Mouse (Mus musculus) limb, embryonic 12.5 days (tissue): Measurements from ENCODE around the gene Eva1b. TPM values are rescaled to one million over a fixed set of nuclear protein-coding genes. Genes with fewer than 3 reads are reported as not detected.
A peak's percentile ranks its signal among the peaks of the same experiment; 100 is the strongest.

Source experiments
- ATAC-seq: fragments of 200-750 bp; cut with Nextera tagmentation; 2 replicates; pipeline ENCODE4 v1.8.0; 2017; ENCODE audit warnings: low read depth, moderate TSS enrichment; ENCODE audit not compliant: insufficient number of reproducible peaks, insufficient read depth, low FRiP score, low TSS enrichment
- H3K27ac ChIP-seq: fragments of 300-500 bp; sonication (generic); 2 replicates; pipeline ENCODE4 v1.5.1; 2016; ENCODE audit warnings: mild to moderate bottlenecking, moderate library complexity
- H3K27me3 ChIP-seq: fragments of 300-500 bp; sonication (generic); 2 replicates; pipeline ENCODE4 v1.6.1; 2016; ENCODE audit warnings: mild to moderate bottlenecking, moderate library complexity
- H3K36me3 ChIP-seq: fragments of 300-500 bp; sonication (generic); 2 replicates; pipeline ENCODE4 v1.6.1; 2016; ENCODE audit warnings: mild to moderate bottlenecking, moderate library complexity
- H3K4me1 ChIP-seq: fragments of 300-500 bp; sonication (generic); replicated peaks from 2 replicates; pipeline ENCODE4 v1.6.1; 2016
- H3K4me2 ChIP-seq: fragments of 300-500 bp; sonication (generic); 2 replicates; pipeline ENCODE4 v1.6.1; 2016; ENCODE audit warnings: mild to moderate bottlenecking, moderate library complexity
- H3K4me3 ChIP-seq: fragments of 300-500 bp; sonication (generic); replicated peaks from 2 replicates; pipeline ENCODE4 v1.5.1; 2016; ENCODE audit warnings: mild to moderate bottlenecking
- H3K9ac ChIP-seq: fragments of 300-500 bp; sonication (generic); replicated peaks from 2 replicates; pipeline ENCODE4 v1.6.1; 2016; ENCODE audit warnings: mild to moderate bottlenecking, moderate library complexity
- H3K9me3 ChIP-seq: fragments of 300-500 bp; sonication (generic); 2 replicates; pipeline ENCODE4 v1.6.1; 2016; ENCODE audit warnings: mild to moderate bottlenecking, moderate library complexity
- WGBS: fragments of 180-500 bp; shearing (Covaris S2); methylation state at CpG from one replicate; pipeline ENCODE4 v1.1.7; 2016; 5-methylcytosine and 5-hydroxymethylcytosine counted together
- polyA plus RNA-seq: library from polyadenylated mRNA; unstranded; fragments of >200 nt; fragmentation: Nextera tagmentation; extraction: Ambion mirVana; gene quantifications from 2 replicates; pipeline ENCODE4 v1.2.1, GENCODE M21; 2016

Gene Eva1b
- polyA plus RNA-seq, 1 experiment from 2014 or later = 65.6 TPM

DNA sequence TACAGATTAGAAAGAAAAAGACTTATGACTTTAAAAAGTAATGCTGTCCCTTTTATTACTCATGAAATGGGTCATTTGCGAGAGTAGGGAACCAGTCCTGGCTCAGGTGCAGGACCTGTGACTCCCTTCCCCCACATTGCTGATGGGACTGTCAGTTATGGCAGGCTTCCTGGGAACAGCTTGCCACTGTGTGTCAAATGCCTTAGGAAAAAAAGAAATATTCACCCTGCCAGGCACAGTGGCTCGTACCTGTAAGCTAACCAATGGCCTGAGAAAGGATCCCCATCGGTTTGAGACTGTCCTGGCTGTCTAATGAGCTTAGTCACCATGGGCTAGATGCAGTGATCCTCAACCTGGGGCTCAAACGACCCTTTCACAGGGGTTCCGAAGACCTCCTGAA is 27.5 kb upstream of the Eva1b start:
- Histone ChIP-seq H3K4me1 (peaks cover 10% of the 10 kb centered on the region; the same call in 1 of the 2 replicates), H3K27me3 (no peaks in the 10 kb centered on the region), H3K4me2 (no peak overlapping the region), H3K27ac (no peak overlapping the region), H3K9ac (no peak overlapping the region), H3K36me3 (peaks cover 51% of the 10 kb centered on the region), H3K9me3 (no peaks in the 10 kb centered on the region), H3K4me3 (no peak overlapping the region)
- 86% methylated on average over 5 of the region's 5 CpGs for WGBS
- no peak for ATAC-seq

- Histone ChIP-seq H3K4me3 (no peak overlapping the region), H3K27ac (no peak overlapping the region), H3K9ac (no peak overlapping the region), H3K4me1 (peaks cover 7% of the 10 kb centered on the region; the same call in 1 of the 2 replicates), H3K9me3 (no peaks in the 10 kb centered on the region), H3K27me3 (no peaks in the 10 kb centered on the region), H3K36me3 (peaks cover 56% of the 10 kb centered on the region), H3K4me2 (no peak overlapping the region)
- no peak for ATAC-seq
- WGBS = 89% methylated on average over 2 of the region's 2 CpGs
Observed at GRCm38 (mm10) chr4:126120506-126120905, 27.0 kb upstream of the Eva1b start.

DNA sequence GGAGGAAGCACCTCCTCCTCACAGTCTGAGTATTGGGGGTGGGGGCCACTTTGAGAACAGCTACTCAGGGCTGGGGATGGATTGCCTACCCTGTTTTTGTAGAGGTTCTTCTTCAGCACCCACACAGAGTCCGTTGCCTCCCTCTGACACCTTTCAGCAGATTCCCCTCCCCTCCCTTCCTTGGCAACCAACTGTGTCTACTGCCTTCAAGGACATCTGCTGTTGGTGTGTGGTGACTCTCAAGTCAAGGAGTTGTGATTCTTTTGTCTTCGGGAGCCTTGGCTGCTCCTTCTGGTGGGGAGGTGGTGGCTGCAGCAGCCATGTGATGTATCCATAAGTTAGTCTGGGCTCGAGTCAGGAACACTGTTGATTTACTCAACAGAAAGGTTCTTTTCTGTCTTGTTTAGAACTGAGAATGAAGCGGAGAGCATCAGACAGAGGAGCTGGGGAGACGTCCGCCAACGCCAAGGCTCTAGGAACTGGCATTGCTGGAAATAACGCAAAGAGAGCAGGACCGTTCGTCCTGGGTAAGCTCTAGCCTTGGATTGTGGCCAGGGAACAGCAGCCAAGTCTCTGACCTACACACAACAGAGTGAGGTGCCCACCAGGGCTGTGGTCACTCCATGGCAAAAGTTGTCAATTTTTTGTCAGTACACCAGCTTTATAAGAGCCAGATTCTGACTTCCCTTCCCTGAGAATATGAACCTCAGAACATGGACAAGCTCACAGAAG is 24.1 kb upstream of the Eva1b start:
- Histone ChIP-seq H3K27me3 (no peaks in the 10 kb centered on the region), H3K9me3 (no peaks in the 10 kb centered on the region), H3K27ac (no peak overlapping the region), H3K36me3 (peaks cover 74% of the 10 kb centered on the region), H3K4me1 (no peaks in the 10 kb centered on the region), H3K9ac (no peak overlapping the region), H3K4me2 (no peak overlapping the region), H3K4me3 (no peak overlapping the region)
- no peak for ATAC-seq
- WGBS = 89% methylated on average over 10 of the region's 10 CpGs

GRCm38 (mm10) chr4:126130502-126130901 is 17.0 kb upstream of the Eva1b start:
- Histone ChIP-seq H3K27ac (peak overlapping the region; percentile 67; the same call in 1 of the 2 replicates), H3K4me3 (no peak overlapping the region), H3K27me3 (no peaks in the 10 kb centered on the region), H3K4me1 (peaks cover 38% of the 10 kb centered on the region), H3K9ac (no peak overlapping the region), H3K36me3 (peaks cover 93% of the 10 kb centered on the region), H3K4me2 (no peak overlapping the region), H3K9me3 (no peaks in the 10 kb centered on the region)
- 54% methylated on average over 11 of the region's 11 CpGs for WGBS
- no peak for ATAC-seq

GRCm38 (mm10) chr4:126131290-126132121 is 16.0 kb upstream of the Eva1b start:
- Histone ChIP-seq H3K9ac (0 out of 2 replicates have a peak overlapping the region, but pooled peaks have one; percentile 14), H3K27me3 (no peaks in the 10 kb centered on the region), H3K4me2 (no peak overlapping the region), H3K9me3 (no peaks in the 10 kb centered on the region), H3K36me3 (peaks cover 93% of the 10 kb centered on the region), H3K4me1 (peaks cover 38% of the 10 kb centered on the region), H3K27ac (peak overlapping the region; percentile 74), H3K4me3 (no peak overlapping the region)
- peak; percentile 15; the same call in 1 of the 2 replicates for ATAC-seq
- 51% methylated on average over 10 of the region's 10 CpGs for WGBS

DNA sequence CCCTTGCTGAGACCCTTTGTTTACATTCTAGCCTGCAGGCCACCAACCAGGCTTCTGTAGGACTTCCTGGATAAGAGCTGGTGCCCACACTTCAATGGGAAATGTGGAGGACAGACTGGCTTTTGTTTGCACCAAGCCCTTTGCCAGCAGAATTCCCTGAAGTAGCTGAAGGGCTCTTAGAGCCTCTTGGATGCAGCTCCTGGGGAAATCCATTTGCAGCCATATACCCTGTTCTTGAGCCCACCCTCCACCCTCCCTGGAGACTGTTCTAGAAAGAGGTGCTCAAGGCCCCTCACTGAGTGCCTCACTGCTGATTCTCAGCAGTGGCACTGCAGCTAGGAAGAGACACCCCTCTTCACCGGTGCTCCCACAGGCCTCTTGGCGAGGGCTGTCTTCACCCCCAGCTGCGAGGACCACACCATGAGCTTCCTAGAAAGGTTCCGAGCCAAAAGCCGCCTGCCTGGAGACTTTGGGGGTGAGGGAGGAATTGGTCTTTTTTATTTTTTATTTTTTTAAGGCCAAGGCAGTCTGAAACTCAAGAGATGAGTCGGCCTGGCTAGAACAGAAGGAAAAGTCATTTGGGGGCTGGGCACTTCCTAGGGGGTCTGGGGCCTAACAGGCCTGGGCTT is 14.8 kb upstream of the Eva1b start:
- 78% methylated on average over 6 of the region's 6 CpGs for WGBS

DNA sequence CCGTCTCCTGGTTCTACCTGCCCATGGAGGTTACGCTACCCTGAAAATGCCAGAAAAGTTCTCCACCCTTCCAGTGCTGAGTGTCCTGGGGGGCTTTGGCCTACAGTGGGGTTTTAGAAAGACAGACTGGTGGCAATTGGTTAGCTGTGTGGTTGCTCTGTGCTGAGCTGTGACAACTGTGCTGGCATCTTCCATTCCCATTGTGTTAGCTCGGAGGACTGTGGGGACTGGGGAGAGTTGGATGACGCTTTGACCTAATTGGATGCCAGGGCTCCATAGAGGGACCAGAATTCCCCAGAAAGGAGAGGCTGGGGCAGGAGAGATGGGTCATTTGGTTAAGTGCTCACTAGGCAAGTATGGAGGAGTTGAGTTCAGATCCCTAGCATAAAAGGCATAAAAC is 13.3 kb upstream of the Eva1b start:
- Histone ChIP-seq H3K9me3 (no peaks in the 10 kb centered on the region), H3K36me3 (peaks cover 94% of the 10 kb centered on the region), H3K27ac (no peak overlapping the region), H3K4me3 (no peak overlapping the region), H3K9ac (no peak overlapping the region), H3K4me2 (no peak overlapping the region), H3K4me1 (peaks cover 38% of the 10 kb centered on the region), H3K27me3 (no peaks in the 10 kb centered on the region)
- 93% methylated on average over 4 of the region's 4 CpGs for WGBS
- ATAC-seq = no peak

More for the DNA sequence above, 14.8 kb upstream of the Eva1b start:
- H3K27me3 ChIP-seq = no peaks in the 10 kb centered on the region
- no peak overlapping the region for H3K9ac ChIP-seq
- peaks cover 94% of the 10 kb centered on the region for H3K36me3 ChIP-seq
- H3K9me3 ChIP-seq = no peaks in the 10 kb centered on the region
- peaks cover 38% of the 10 kb centered on the region for H3K4me1 ChIP-seq
- no peak overlapping the region for H3K4me2 ChIP-seq
- no peak overlapping the region for H3K4me3 ChIP-seq
- no peak for ATAC-seq
- peak overlapping the region; percentile 74 for H3K27ac ChIP-seq

DNA sequence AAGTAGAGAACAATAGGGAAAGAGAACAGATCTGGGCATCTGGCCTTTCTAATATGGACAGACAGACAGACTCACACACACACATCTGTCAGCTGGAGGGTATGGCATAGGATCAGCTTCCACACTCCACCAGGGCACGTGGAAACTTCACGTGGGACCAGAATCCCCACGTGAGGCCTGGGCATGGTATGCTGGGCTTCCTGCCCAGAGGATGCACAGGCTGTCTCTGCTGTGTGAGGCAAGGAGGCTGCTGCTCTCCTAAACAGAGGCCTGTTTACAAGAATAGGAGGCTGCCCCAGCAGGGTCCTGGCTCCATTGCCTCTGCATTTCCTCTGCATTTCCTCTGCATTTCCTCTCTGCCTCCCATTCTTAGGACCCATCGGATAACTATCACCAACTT is 12.9 kb upstream of the Eva1b start:
- Histone ChIP-seq H3K36me3 (peaks cover 94% of the 10 kb centered on the region), H3K4me1 (peaks cover 38% of the 10 kb centered on the region), H3K9ac (no peak overlapping the region), H3K4me2 (no peak overlapping the region), H3K4me3 (no peak overlapping the region), H3K9me3 (no peaks in the 10 kb centered on the region), H3K27me3 (no peaks in the 10 kb centered on the region), H3K27ac (no peak overlapping the region)
- no peak for ATAC-seq
- 89% methylated on average over 4 of the region's 4 CpGs for WGBS

DNA sequence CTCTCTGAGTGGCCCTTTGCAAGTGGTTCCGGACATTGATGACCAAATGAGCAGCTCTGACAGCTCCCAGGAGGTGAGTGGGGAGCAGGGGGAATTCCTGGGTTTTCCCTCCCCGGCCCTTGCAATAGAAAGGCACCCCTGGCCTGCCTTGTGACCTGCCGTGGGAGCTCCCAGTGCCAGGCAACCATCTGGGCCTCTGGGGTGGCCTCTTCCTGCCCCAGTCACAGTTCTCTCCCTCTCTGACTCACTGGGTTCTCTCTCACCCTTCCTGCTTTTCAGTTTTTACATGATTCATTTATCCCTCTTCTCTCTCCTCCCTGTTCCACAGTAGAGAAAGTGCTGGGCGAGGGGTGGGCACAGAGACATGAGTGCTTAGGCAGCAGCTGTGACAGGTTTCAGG is 9.8 kb upstream of the Eva1b start:
- ATAC-seq = no peak
- Histone ChIP-seq H3K4me3 (no peak overlapping the region), H3K27ac (no peak overlapping the region), H3K4me2 (no peak overlapping the region), H3K4me1 (peaks cover 13% of the 10 kb centered on the region), H3K9ac (no peak overlapping the region), H3K9me3 (no peaks in the 10 kb centered on the region), H3K27me3 (no peaks in the 10 kb centered on the region), H3K36me3 (peaks cover 76% of the 10 kb centered on the region)
- WGBS = 81% methylated on average over 4 of the region's 4 CpGs

DNA sequence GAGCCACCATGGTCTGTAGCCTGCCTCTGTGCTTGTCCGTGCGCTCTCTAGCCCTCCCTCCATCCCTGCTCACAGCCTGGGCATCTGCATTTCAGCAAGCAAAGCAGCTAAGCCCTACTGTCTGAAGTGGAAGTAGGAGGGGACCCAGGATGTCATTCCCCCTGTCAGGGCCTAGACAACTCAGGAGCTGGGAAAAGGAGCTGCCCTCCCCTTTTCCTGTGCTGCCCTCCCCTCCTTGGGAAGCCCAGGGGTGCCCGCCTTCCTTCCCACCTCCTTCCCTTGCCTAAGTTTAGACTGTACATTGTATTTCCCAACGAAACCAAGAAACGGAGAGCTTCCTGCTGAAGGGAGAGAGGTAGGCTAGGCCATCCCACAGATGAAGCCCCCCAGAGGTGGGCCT is 6.5 kb upstream of the Eva1b start:
- peaks cover 11% of the 10 kb centered on the region; the same call in 1 of the 2 replicates for H3K4me1 ChIP-seq
- H3K27ac ChIP-seq = 0 out of 2 replicates have a peak overlapping the region, but pooled peaks have one; percentile 23
- WGBS = 78% methylated on average over 5 of the region's 5 CpGs
- H3K36me3 ChIP-seq = peaks cover 43% of the 10 kb centered on the region
- ATAC-seq = no peak
- no peak overlapping the region for H3K9ac ChIP-seq
- no peak overlapping the region for H3K4me3 ChIP-seq
- H3K4me2 ChIP-seq = no peak overlapping the region
- no peaks in the 10 kb centered on the region for H3K9me3 ChIP-seq
- no peaks in the 10 kb centered on the region for H3K27me3 ChIP-seq

DNA sequence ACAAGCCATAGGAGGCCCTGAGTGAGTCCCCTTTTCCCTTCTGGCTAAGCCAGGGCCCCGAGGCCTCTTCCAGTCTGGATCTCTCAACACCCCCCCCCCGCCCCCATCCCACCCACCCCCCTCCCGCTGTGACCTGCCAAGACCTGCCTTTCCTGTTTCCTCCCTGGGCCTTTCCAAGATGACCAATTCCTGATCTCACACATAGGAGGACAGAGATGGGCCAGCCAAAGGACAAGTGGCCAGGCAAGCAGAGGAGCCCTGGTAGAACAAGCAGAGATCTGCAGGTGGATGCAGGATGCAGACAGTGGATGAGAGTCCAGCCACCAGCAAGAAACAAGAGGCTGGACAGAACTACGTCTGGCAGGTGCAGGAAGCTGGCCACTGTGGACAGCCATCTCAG is 2.1 kb upstream of the Eva1b start:
- Histone ChIP-seq H3K27ac (no peak overlapping the region), H3K9ac (no peak overlapping the region)

More for the DNA sequence above, 2.1 kb upstream of the Eva1b start:
- no peaks in the 10 kb centered on the region for H3K27me3 ChIP-seq
- ATAC-seq = no peak
- H3K4me3 ChIP-seq = no peak overlapping the region
- WGBS = 53% methylated on average over 4 of the region's 4 CpGs
- peaks cover under 1% of the 10 kb centered on the region; the same call in 1 of the 2 replicates for H3K36me3 ChIP-seq
- no peaks in the 10 kb centered on the region for H3K9me3 ChIP-seq
- peaks cover 39% of the 10 kb centered on the region for H3K4me1 ChIP-seq
- no peak overlapping the region for H3K4me2 ChIP-seq
